Mouse (Mus musculus): ENCODE results near the gene Mb21d2.

Gene Mb21d2

GRCm38 (mm10) chr16:28928815-28929685 lies at the start of gene Mb21d2:
Gene Mb21d2 (minus strand): TSS chr16:28929673.
- in situ Hi-C loops (cut with MboI; ENCODE audit: low sequenced_read_pairs): no loop called here

- in situ Hi-C loops (cut with MboI; ENCODE audit: low sequenced_read_pairs): no loop called here
These were observed 36.8 kb upstream of the Mb21d2 start for GRCm38 (mm10) chr16:28966236-28966635.

GRCm38 (mm10) chr16:28964048-28964447 lies 34.6 kb upstream of the Mb21d2 start:
- in situ Hi-C loops (cut with MboI; ENCODE audit: low sequenced_read_pairs): no loop called here

- in situ Hi-C loops (cut with MboI; ENCODE audit: low sequenced_read_pairs): no loop called here
These were observed 33.5 kb upstream of the Mb21d2 start for GRCm38 (mm10) chr16:28962987-28963386.

GRCm38 (mm10) chr16:28949810-28950209 lies 20.3 kb upstream of the Mb21d2 start:
- in situ Hi-C loops (cut with MboI; ENCODE audit: low sequenced_read_pairs): no loop called here

GRCm38 (mm10) chr16:28943254-28943653 lies 13.8 kb upstream of the Mb21d2 start:
- in situ Hi-C loops (cut with MboI; ENCODE audit: low sequenced_read_pairs): no loop called here

- in situ Hi-C loops (cut with MboI; ENCODE audit: low sequenced_read_pairs): no loop called here
These were observed 6.8 kb upstream of the Mb21d2 start for GRCm38 (mm10) chr16:28936181-28936792.

GRCm38 (mm10) chr16:28935701-28936100 lies 6.2 kb upstream of the Mb21d2 start:
- in situ Hi-C loops (cut with MboI; ENCODE audit: low sequenced_read_pairs): no loop called here

GRCm38 (mm10) chr16:28931213-28931612 lies 1.7 kb upstream of the Mb21d2 start:
- in situ Hi-C loops (cut with MboI; ENCODE audit: low sequenced_read_pairs): no loop called here

GRCm38 (mm10) chr16:28930426-28930825 lies 953 bp upstream of the Mb21d2 start:
- in situ Hi-C loops (cut with MboI; ENCODE audit: low sequenced_read_pairs): no loop called here

- in situ Hi-C loops (cut with MboI; ENCODE audit: low sequenced_read_pairs): no loop called here
These were observed 316 bp upstream of the Mb21d2 start for GRCm38 (mm10) chr16:28929686-28930291.

- in situ Hi-C loops (cut with MboI; ENCODE audit: low sequenced_read_pairs): no loop called here
These were observed 1.0 kb downstream of the Mb21d2 start for GRCm38 (mm10) chr16:28928466-28928814.

- in situ Hi-C loops (cut with MboI; ENCODE audit: low sequenced_read_pairs): no loop called here
These were observed 2.1 kb downstream of the Mb21d2 start for GRCm38 (mm10) chr16:28927381-28927780.

GRCm38 (mm10) chr16:28919320-28919885 lies 10.1 kb downstream of the Mb21d2 start:
- in situ Hi-C loops (cut with MboI; ENCODE audit: low sequenced_read_pairs): no loop called here

GRCm38 (mm10) chr16:28915362-28915761 lies 14.1 kb downstream of the Mb21d2 start:
- in situ Hi-C loops (cut with MboI; ENCODE audit: low sequenced_read_pairs): no loop called here

- in situ Hi-C loops (cut with MboI; ENCODE audit: low sequenced_read_pairs): no loop called here
These were observed 14.8 kb downstream of the Mb21d2 start for GRCm38 (mm10) chr16:28914709-28915108.

GRCm38 (mm10) chr16:28911414-28912050 lies 17.9 kb downstream of the Mb21d2 start:
- in situ Hi-C loops (cut with MboI; ENCODE audit: low sequenced_read_pairs): no loop called here

GRCm38 (mm10) chr16:28906370-28907275 lies 22.9 kb downstream of the Mb21d2 start:
- in situ Hi-C loops (cut with MboI; ENCODE audit: low sequenced_read_pairs): no loop called here

- in situ Hi-C loops (cut with MboI; ENCODE audit: low sequenced_read_pairs): no loop called here
These were observed 23.7 kb downstream of the Mb21d2 start for GRCm38 (mm10) chr16:28905567-28906289.
